Mouse (Mus musculus): ENCODE data around the gene Dolpp1. TPM values are rescaled to one million over a fixed set of nuclear protein-coding genes. Genes with fewer than 3 reads are reported as not detected.

The Dolpp1 gene
- polyA plus RNA-seq, 1 experiment from 2014 or later: 16.8 TPM

- H3K27me3 ChIP-seq (ENCODE audit: control insufficient read depth, insufficient read depth, low read length): no peaks in the 10 kb centered on the region
- peak overlapping the region; percentile 86 for H3K9ac ChIP-seq (ENCODE audit: low read length)
- ATAC-seq (ENCODE audit: insufficient number of reproducible peaks, insufficient read depth, low FRiP score, low read depth): no peak
- peaks cover 73% of the 10 kb centered on the region for H3K36me3 ChIP-seq (ENCODE audit: control insufficient read depth, insufficient read depth, low read length)
- no peaks in the 10 kb centered on the region for H3K9me3 ChIP-seq (ENCODE audit: control insufficient read depth, low read length)
- peak overlapping the region; percentile 98 to 99 for H3K27ac ChIP-seq (replicated peaks in 1 of 2; ENCODE audit: control insufficient read depth in 1 of 2, insufficient read depth in 1 of 2, low read depth in 2 of 2, low read length in 2 of 2)
- H3K4me2 ChIP-seq (ENCODE audit: low read length): peak overlapping the region; percentile 87
- WGBS: 39% methylated on average over 4 of the region's 4 CpGs
- H3K4me3 ChIP-seq (ENCODE audit: control insufficient read depth in 1 of 2, insufficient read depth in 1 of 2, low read depth in 1 of 2, low read length in 2 of 2): peak overlapping the region; percentile 39 to 41; a peak in 2 of 4 replicates
- peaks cover 62 to 76% of the 10 kb centered on the region in 2 experiments for H3K4me1 ChIP-seq (ENCODE audit: control insufficient read depth in 2 of 2, insufficient read depth in 2 of 2, low read length in 2 of 2)
Observed at GRCm38 (mm10) chr2:30443281-30443680, 51.2 kb downstream of the Dolpp1 start.

GRCm38 (mm10) chr2:30444006-30444405, 52.0 kb downstream of the Dolpp1 start:
- H3K27me3 ChIP-seq (ENCODE audit: control insufficient read depth, insufficient read depth, low read length): no peaks in the 10 kb centered on the region
- 46% methylated on average over 5 of the region's 5 CpGs for WGBS
- no peaks in the 10 kb centered on the region for H3K9me3 ChIP-seq (ENCODE audit: control insufficient read depth, low read length)
- peaks cover 73% of the 10 kb centered on the region for H3K36me3 ChIP-seq (ENCODE audit: control insufficient read depth, insufficient read depth, low read length)
- ATAC-seq (ENCODE audit: insufficient number of reproducible peaks, insufficient read depth, low FRiP score, low read depth): no peak
- peaks cover 62 to 76% of the 10 kb centered on the region in 2 experiments for H3K4me1 ChIP-seq (ENCODE audit: control insufficient read depth in 2 of 2, insufficient read depth in 2 of 2, low read length in 2 of 2)
- peak overlapping the region; percentile 86; the same call in 1 of the 2 replicates for H3K9ac ChIP-seq (ENCODE audit: low read length)
- H3K4me3 ChIP-seq (ENCODE audit: control insufficient read depth in 1 of 2, insufficient read depth in 1 of 2, low read depth in 1 of 2, low read length in 2 of 2): no peak overlapping the region
- no peak overlapping the region for H3K4me2 ChIP-seq (ENCODE audit: low read length)
- peak overlapping the region; percentile 68 to 98 for H3K27ac ChIP-seq (replicated peaks in 1 of 2; ENCODE audit: control insufficient read depth in 1 of 2, insufficient read depth in 1 of 2, low read depth in 2 of 2, low read length in 2 of 2)

GRCm38 (mm10) chr2:30444450-30444849, 52.4 kb downstream of the Dolpp1 start:
- no peaks in the 10 kb centered on the region for H3K9me3 ChIP-seq (ENCODE audit: control insufficient read depth, low read length)
- H3K27ac ChIP-seq (replicated peaks in 1 of 2; ENCODE audit: control insufficient read depth in 1 of 2, insufficient read depth in 1 of 2, low read depth in 2 of 2, low read length in 2 of 2): peak overlapping the region; percentile 34 to 98; a peak in 3 of 4 replicates
- H3K9ac ChIP-seq (ENCODE audit: low read length): peak overlapping the region; percentile 86; the same call in 1 of the 2 replicates
- peaks cover 73% of the 10 kb centered on the region for H3K36me3 ChIP-seq (ENCODE audit: control insufficient read depth, insufficient read depth, low read length)
- no peak overlapping the region for H3K4me2 ChIP-seq (ENCODE audit: low read length)
- ATAC-seq (ENCODE audit: insufficient number of reproducible peaks, insufficient read depth, low FRiP score, low read depth): no peak
- no peak overlapping the region for H3K4me3 ChIP-seq (ENCODE audit: control insufficient read depth in 1 of 2, insufficient read depth in 1 of 2, low read depth in 1 of 2, low read length in 2 of 2)
- H3K27me3 ChIP-seq (ENCODE audit: control insufficient read depth, insufficient read depth, low read length): no peaks in the 10 kb centered on the region
- H3K4me1 ChIP-seq (ENCODE audit: control insufficient read depth in 2 of 2, insufficient read depth in 2 of 2, low read length in 2 of 2): peaks cover 62 to 73% of the 10 kb centered on the region in 2 experiments

GRCm38 (mm10) chr2:30445312-30445711, 53.3 kb downstream of the Dolpp1 start:
- Histone ChIP-seq H3K9ac (ENCODE audit: low read length) (peak overlapping the region; percentile 54), H3K4me1 (ENCODE audit: control insufficient read depth in 2 of 2, insufficient read depth in 2 of 2, low read length in 2 of 2) (peaks cover 54 to 64% of the 10 kb centered on the region in 2 experiments), H3K27ac (replicated peaks in 1 of 2; ENCODE audit: control insufficient read depth in 1 of 2, insufficient read depth in 1 of 2, low read depth in 2 of 2, low read length in 2 of 2) (peak overlapping the region; percentile 77 to 98), H3K27me3 (ENCODE audit: control insufficient read depth, insufficient read depth, low read length) (no peaks in the 10 kb centered on the region), H3K4me3 (ENCODE audit: control insufficient read depth in 1 of 2, insufficient read depth in 1 of 2, low read depth in 1 of 2, low read length in 2 of 2) (no peak overlapping the region), H3K4me2 (ENCODE audit: low read length) (peak overlapping the region; percentile 31), H3K36me3 (ENCODE audit: control insufficient read depth, insufficient read depth, low read length) (peaks cover 74% of the 10 kb centered on the region), H3K9me3 (ENCODE audit: control insufficient read depth, low read length) (peaks cover 3% of the 10 kb centered on the region)
- 14% methylated on average over 2 of the region's 2 CpGs for WGBS
- ATAC-seq (ENCODE audit: insufficient number of reproducible peaks, insufficient read depth, low FRiP score, low read depth): no peak

- Histone ChIP-seq H3K9ac (ENCODE audit: low read length) (peak overlapping the region; percentile 30; the same call in 1 of the 2 replicates), H3K4me3 (ENCODE audit: control insufficient read depth in 1 of 2, insufficient read depth in 1 of 2, low read depth in 1 of 2, low read length in 2 of 2) (no peak overlapping the region), H3K4me2 (ENCODE audit: low read length) (no peak overlapping the region), H3K9me3 (ENCODE audit: control insufficient read depth, low read length) (peaks cover 4% of the 10 kb centered on the region), H3K27ac (replicated peaks in 1 of 2; ENCODE audit: control insufficient read depth in 1 of 2, insufficient read depth in 1 of 2, low read depth in 2 of 2, low read length in 2 of 2) (peak overlapping the region; percentile 55 to 98; a peak in 3 of 4 replicates), H3K27me3 (ENCODE audit: control insufficient read depth, insufficient read depth, low read length) (no peaks in the 10 kb centered on the region), H3K4me1 (ENCODE audit: control insufficient read depth in 2 of 2, insufficient read depth in 2 of 2, low read length in 2 of 2) (peaks cover 40 to 50% of the 10 kb centered on the region in 2 experiments), H3K36me3 (ENCODE audit: control insufficient read depth, insufficient read depth, low read length) (peaks cover 83% of the 10 kb centered on the region)
- no peak for ATAC-seq (ENCODE audit: insufficient number of reproducible peaks, insufficient read depth, low FRiP score, low read depth)
- 68% methylated on average over 10 of the region's 10 CpGs for WGBS
Observed at GRCm38 (mm10) chr2:30446891-30447826, 55.1 kb downstream of the Dolpp1 start.

- Histone ChIP-seq H3K27me3 (ENCODE audit: control insufficient read depth, insufficient read depth, low read length) (no peaks in the 10 kb centered on the region), H3K4me3 (ENCODE audit: control insufficient read depth in 1 of 2, insufficient read depth in 1 of 2, low read depth in 1 of 2, low read length in 2 of 2) (no peak overlapping the region), H3K9me3 (ENCODE audit: control insufficient read depth, low read length) (peaks cover 4% of the 10 kb centered on the region), H3K9ac (ENCODE audit: low read length) (no peak overlapping the region), H3K36me3 (ENCODE audit: control insufficient read depth, insufficient read depth, low read length) (peaks cover 80% of the 10 kb centered on the region), H3K4me2 (ENCODE audit: low read length) (no peak overlapping the region), H3K4me1 (ENCODE audit: control insufficient read depth in 2 of 2, insufficient read depth in 2 of 2, low read length in 2 of 2) (peaks cover 27 to 38% of the 10 kb centered on the region in 2 experiments), H3K27ac (replicated peaks in 1 of 2; ENCODE audit: control insufficient read depth in 1 of 2, insufficient read depth in 1 of 2, low read depth in 2 of 2, low read length in 2 of 2) (0 out of 4 replicates have a peak overlapping the region, but pooled peaks of 1 of the 2 experiments have one; percentile 3)
- WGBS: 89% methylated on average over 7 of the region's 7 CpGs
- ATAC-seq (ENCODE audit: insufficient number of reproducible peaks, insufficient read depth, low FRiP score, low read depth): no peak
Observed at GRCm38 (mm10) chr2:30448371-30448770, 56.3 kb downstream of the Dolpp1 start.

Data from heart, embryonic 14.5 days (tissue).